Mouse (Mus musculus) heart, adult 8-10 months (tissue): ENCODE results near the gene Nat8f6. TPM values are rescaled to one million over a fixed set of nuclear protein-coding genes. Genes with fewer than 3 reads are reported as not detected.
"Not testable (repeated sequence)": the region's sequence is repeated elsewhere in the genome, so short reads cannot be mapped to it uniquely, and the experiment has no call there.

Experiments used
- DNase-seq: peaks from one replicate; pipeline ENCODE4 v3.0.0; 2022; ENCODE audit warnings: low spot score
- total RNA-seq, 4 experiments: library from RNA; stranded (reverse); gene quantifications; 2 replicates each; pipeline ENCODE4 v1.2.4; 2022

The Nat8f6 gene
- total RNA-seq, 4 experiments from 2014 or later = 0.63 TPM; not detected in 3

- not testable (repeated sequence) for DNase-seq
Measured at GRCm38 (mm10) chr6:85836098-85836497, 15.3 kb upstream of the Nat8f6 start.

DNA sequence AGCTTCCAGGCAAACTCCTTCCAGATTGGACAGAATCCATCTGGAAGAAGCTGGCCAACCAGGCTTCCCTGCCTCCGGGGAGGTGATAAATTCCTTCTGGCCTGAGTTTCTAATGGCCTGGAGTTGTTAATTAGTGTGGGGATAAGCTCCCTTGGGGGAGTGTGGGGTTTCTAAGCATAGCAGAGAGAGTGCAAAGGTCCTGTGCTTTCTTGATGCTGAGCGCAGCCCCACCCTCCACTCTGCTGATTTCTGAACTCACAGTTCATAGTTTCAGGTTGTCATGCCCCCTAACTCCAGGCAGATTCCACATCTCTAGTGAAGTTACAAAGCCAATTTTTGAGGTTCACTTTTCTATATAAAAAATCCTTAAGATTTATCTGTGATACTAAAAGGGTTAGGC is 14.3 kb upstream of the Nat8f6 start:
- not testable (repeated sequence) for DNase-seq

- peak; percentile 23 for DNase-seq
Measured at GRCm38 (mm10) chr6:85834504-85835100, 13.8 kb upstream of the Nat8f6 start.

- no peak for DNase-seq
Measured at GRCm38 (mm10) chr6:85831796-85832321, 11.1 kb upstream of the Nat8f6 start, which contains the start of gene Nat8. Nat8 (minus strand) TSS chr6:85832082.

- DNase-seq = no peak
Measured at GRCm38 (mm10) chr6:85829462-85829861, 8.7 kb upstream of the Nat8f6 start.

- DNase-seq = no peak
Measured at GRCm38 (mm10) chr6:85825886-85826285, 5.1 kb upstream of the Nat8f6 start.

DNA sequence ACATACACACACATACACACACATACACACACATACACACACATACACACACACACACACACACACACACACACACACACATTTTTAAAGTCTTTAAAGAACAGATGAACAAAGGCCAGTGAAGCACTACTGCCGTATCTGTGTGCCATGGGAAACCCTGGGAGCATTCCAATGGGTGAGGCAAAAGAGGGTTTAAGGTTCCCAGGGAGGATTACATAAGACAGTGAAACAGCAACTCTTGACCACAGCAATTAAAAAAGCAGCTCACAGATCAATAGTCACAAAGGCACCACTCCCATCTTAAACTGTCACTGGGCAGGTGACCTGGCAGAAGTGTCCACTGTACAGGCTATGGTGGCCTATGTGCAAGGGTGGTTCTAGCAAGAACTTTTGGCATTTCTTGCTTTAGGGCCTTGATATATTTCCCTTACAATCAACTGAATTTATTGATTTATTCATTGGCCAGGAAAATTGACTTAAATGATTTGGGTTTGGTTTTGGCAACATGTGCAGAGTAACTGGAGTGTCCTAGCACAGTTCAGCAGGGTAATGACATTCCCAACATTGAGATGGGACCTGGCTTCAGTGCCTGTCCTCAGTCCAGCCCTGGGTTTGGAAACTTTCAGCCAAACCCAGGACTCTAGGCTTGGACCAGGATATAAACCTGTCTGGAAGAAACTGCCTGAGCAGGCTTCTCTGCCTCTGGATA is 2.8 kb upstream of the Nat8f6 start:
- no peak for DNase-seq

GRCm38 (mm10) chr6:85822286-85822685 is 1.5 kb upstream of the Nat8f6 start:
- DNase-seq = no peak

GRCm38 (mm10) chr6:85818338-85818737 is 2.4 kb downstream of the Nat8f6 start:
- no peak for DNase-seq

- DNase-seq = no peak
Measured at GRCm38 (mm10) chr6:85813339-85813738, 7.4 kb downstream of the Nat8f6 start.

DNA sequence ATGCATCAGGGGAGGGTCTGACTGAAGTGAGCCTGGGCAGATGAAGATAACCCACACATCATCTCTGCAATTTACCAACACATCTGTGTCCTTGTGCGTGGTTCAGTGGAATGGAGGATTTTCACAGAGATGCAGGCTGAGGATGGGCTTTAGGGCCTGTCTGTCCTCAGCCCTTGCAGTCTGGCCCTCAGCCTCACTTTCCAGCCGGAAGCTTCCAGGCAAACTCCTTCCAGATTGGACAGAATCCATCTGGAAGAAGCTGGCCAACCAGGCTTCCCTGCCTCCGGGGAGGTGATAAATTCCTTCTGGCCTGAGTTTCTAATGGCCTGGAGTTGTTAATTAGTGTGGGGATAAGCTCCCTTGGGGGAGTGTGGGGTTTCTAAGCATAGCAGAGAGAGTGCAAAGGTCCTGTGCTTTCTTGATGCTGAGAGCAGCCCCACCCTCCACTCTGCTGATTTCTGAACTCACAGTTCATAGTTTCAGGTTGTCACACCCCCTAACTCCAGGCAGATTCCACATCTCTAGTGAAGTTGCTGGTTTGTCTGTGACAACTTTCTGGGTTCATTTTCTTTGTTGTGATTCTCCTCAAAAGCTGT is 9.7 kb downstream of the Nat8f6 start:
- not testable (repeated sequence) for DNase-seq

DNA sequence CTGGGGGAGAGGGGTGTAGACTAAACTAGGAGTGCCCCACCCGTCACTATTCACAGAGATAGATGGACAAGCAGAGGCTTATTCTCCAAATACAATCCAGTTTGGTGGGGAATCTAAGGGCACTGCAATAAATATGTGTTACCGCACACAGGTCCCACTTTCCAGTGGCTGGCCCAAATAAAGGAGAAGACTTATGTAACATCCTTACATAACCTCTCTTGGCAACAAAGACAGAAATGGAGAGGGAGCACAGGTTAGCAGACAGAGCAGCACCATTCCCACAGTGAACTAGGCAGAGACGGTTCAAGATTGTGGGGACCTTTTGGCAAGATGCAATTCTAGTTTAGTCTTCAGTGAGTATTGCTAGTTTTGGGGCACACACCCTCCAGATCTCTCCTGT is 10.2 kb downstream of the Nat8f6 start:
- DNase-seq = not testable (repeated sequence)

DNA sequence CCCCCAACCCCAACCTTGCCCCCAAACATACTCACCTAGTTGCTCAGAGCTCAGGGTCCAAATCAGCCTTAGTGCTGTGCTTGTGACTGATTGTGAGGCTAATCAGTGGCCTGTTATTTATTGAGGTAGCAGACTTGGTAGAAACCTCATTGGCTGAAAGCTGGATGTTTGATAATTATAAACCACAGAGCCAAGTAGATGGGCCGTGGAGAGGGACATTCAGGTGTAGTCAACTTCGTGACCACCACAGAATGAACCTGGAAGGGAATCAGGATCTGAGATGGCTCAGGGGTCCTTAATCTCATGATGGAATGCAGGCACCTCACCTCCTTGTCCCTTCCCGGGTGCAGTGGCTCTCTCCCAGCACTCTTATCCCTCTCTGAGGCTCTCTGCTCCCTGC is 11.0 kb downstream of the Nat8f6 start:
- DNase-seq = not testable (repeated sequence)

DNA sequence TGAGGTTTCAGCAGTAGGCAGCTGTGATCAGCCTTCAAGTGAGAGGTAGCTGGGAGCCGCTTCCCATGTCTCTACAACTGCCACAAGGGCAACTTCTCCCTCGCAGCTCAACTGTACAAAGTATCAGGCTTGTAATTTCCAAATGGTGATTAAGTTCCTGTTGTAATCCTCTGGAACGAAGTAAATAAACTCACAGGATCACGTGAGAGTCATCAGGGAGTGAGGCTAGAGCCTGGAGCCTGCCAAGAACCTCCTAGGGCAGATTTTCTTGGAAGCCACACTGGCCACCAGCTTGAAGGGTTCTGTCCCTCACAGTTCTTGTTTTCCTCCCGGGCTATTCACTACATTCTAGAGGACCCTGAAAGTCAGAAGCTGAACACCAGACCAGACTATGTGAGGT is 17.6 kb downstream of the Nat8f6 start:
- DNase-seq = peak; percentile 28

DNA sequence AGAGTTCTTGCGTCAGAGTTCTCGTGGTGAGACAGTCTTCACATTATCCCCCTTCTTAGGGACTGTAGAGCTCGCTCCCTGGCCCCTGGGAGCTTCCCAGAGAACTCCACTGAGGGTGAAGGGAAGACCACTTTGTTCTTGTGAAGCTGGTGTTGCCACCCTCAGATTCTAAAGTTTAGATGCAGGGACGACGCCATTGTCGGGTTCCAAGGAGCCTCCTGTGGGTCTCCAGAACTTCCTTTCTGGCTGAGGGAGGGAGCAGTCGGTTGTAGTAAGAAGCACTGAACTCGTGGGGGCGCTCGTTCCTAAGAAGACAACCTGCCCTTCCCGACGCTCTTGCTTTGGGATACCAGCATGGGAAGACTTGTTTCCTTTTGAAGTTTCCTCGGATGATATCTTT is 55.2 kb downstream of the Nat8f6 start, which contains the start of gene Nat8f3:
Gene Nat8f3, minus strand, starts transcription at position 223 of the 400 bp plus-strand sequence.
- peak; percentile 8 for DNase-seq

DNA sequence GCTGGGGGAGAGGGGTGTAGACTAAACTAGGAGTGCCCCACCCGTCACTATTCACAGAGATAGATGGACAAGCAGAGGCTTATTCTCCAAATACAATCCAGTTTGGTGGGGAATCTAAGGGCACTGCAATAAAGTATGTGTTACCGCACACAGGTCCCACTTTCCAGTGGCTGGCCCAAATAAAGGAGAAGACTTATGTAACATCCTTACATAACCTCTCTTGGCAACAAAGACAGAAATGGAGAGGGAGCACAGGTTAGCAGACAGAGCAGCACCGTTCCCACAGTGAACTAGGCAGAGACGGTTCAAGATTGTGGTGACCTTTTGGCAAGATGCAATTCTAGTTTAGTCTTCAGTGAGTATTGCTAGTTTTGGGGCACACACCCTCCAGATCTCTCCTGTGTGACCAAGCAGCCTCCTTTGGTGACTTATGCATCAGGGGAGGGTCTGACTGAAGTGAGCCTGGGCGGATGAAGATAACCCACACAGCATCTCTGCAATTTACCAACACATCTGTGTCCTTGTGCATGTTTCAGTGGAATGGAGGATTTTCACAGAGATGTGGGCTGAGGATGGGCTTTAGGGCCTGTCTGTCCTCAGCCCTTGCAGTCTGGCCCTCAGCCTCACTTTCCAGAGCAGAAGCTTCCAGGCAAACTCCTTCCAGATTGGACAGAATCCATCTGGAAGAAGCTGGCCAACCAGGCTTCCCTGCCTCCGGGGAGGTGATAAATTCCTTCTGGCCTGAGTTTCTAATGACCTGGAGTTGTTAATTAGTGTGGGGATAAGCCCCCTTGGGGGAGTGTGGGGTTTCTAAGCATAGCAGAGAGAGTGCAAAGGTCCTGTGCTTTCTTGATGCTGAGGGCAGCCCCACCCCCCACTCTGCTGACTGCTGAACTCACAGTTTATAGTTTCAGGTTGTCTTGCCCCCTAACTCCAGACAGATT is 57.4 kb downstream of the Nat8f6 start:
- DNase-seq = not testable (repeated sequence)

DNA sequence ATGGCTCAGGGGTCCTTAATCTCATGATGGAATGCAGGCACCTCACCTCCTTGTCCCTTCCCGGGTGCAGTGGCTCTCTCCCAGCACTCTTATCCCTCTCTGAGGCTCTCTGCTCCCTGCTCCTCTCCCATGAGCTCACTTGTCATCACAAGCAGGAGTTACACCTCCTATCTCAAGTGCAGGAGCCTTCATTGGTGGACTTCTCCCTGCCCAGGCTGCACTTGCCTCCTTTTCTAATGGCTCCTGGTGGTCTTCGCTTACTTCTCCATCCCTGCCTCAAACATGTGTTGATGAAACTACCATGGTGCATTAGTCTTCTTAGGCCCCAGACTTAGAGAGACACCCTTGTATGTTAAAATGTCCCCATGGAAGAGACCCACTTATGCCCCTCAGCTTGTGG is 58.1 kb downstream of the Nat8f6 start:
- not testable (repeated sequence) for DNase-seq
